Mouse (Mus musculus) small intestine, adult 2 months (tissue): Measurements from ENCODE around the gene Map3k13.

Experiments
- CTCF ChIP-seq: fragments of 200-500 bp; IDR thresholded peaks from 2 replicates; pipeline ENCODE4 v1.5.1; 2012; ENCODE audit warnings: low read depth, mild to moderate bottlenecking, control low read depth, inconsistent platforms, low read length, moderate library complexity, mixed read lengths; ENCODE audit not compliant: insufficient replicate concordance, insufficient read length; ENCODE audit errors: extremely low read depth
- POLR2A ChIP-seq: fragments of 200-500 bp; IDR thresholded peaks from 2 replicates; pipeline ENCODE4 v1.6.1; 2012; ENCODE audit warnings: low read depth, mild to moderate bottlenecking, control low read depth, inconsistent platforms, low read length, moderate library complexity

DNA sequence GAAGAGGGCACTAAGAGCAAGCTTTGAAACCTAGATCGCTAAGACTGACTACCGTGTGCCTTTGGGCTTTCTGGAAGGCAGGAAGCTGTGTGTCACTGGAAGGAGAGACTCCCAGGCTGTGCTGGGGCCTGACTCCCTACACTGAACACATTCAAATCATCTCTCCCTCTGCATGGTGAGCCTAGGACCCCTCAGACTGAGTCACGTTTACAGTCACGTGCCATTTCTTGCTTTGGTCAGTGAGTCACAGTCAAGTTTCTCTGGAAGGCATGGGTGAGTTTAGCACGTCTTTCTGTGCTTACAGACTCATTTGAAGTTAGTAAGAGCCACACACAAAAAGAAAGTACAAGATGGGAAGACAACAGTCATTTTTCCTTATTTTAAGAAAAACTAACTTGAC lies 107.1 kb downstream of the Map3k13 start:
- TF ChIP-seq CTCF (no peak), POLR2A (no peak)
